Mouse (Mus musculus): ENCODE data around the gene Ankrd13b.
A peak's percentile ranks its signal among the peaks of the same experiment; 100 is the strongest.

Gene Ankrd13b

DNA sequence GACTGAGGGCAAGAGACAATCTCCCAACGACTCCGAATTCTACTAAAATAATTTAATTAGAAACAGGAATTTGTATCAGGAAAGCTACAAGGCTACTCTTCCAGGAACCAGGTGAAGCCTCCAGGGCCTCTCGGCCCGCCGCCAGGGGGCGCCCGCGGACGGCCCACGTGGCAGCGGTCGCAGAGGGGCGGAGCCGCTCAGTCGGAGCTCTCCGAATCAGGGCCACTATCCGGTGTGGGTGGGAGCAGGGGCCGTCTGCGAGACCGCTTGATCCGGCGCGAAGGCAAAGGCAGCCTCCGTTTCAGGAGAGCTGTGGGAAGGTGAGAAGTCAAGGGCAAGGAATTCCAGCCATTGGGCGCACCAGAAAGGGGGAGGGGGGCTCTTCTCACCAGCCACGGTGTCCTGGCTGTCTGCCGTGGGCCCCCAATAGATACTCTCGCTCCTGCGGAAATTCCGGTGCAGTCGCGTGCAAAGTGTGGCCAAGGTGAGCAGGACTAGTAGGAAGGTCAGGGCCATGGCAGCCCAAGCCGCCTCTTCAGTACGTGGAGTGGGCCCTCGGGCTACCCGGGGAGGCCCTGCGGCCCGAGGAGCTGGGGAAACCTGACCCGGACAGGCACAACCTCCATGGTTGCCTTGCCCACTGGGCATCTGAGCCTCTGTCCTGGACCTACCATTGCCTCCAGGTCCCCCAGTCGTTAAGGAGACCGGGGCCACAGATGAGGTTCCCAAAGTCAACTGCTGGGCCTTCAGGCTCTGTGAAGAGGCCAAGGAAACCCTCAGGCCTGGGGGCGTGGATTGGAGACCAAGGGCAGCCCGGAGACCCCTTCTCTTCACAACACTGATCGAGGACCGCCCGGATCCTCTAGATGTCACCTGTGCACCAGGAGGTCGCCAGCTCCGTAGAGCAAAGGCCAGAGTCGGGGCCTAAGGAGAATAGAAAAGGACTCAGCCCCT lies 18.9 kb upstream of the Ankrd13b start:
- DNase-seq = peak; percentile 92 to 93

- no peak for DNase-seq
Measured at GRCm38 (mm10) chr11:77507426-77507825, 17.9 kb upstream of the Ankrd13b start.

DNA sequence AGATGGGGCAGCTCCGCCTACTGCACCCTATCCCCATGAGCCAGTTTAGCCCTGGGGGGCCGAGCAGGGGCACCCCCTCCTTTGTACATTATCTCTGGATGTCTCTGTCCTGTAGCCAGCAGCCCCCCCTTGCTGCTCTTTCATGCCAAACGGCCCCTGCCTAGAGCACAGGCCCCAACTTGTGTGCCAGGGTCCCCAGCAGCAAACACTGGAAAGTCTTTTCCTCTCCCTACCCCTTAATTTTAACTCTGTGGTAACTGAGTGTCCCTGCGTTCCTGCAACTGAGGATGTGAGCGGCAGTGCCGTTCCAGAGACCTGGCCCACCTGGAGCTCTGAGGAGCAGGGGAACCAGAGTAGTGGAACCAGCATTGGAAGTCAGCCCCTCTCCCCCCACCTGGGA lies 17.5 kb upstream of the Ankrd13b start:
- no peak for DNase-seq

DNA sequence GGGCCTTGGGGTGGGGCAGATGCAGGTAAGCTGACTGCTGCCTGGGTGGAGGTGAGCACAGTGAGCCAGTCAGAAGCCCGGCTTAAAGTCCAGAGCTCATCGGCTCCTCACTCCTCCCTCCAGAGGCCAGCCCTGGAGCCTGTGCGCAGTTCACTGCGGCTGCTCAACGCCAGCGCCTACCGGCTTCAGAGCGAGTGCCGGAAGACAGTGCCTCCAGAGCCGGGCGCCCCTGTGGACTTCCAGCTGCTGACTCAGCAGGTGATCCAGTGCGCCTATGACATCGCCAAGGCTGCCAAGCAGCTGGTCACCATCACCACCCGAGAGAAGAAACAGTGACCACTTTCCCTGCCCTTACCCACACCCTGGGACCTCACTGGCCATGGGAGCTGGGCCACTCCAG lies 16.8 kb upstream of the Ankrd13b start:
- DNase-seq = no peak

DNA sequence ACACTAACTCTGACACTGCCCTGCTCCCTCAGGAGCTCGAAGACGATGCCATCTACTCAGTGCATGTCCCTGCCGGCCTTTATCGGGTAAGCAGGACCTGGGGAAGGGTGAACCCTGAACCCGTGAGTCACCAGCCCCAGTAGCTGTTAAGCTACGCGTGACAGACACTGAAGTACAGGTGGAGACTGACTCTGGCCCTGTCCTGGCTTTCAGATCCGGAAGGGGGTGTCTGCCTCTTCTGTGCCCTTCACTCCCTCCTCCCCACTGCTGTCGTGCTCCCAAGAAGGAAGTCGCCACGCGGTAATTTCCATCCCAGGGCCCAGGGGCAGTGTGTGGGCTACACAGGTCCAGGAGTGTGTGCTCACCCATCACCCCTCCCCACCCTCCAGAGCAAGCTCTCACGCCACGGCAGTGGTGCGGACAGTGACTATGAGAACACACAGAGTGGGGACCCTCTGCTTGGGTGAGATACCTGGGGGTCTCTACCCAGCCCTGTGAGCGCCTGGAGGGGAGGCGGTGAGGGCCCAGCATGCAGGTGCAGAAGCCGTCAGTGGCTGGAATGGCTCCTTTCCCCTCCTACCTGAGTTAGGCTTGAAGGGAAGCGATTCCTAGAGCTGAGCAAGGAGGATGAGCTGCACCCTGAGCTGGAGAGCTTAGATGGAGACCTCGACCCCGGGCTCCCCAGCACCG lies 16.0 kb upstream of the Ankrd13b start:
- no peak for DNase-seq

DNA sequence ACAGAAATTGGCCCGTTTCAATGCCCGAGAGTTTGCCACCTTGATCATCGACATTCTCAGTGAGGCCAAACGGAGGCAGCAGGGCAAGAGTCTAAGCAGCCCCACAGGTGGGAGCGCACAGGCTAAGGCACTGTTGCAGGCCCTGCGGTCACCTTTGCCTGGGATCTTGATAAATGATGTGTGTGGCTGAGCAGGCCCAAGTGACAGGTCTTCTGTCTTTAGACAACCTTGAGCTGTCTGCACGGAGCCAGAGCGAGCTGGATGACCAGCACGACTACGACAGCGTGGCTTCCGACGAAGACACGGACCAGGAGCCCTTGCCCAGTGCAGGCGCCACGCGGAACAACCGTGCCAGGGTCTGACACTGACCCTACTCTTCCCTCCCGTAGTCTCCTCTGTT lies 14.9 kb upstream of the Ankrd13b start:
- DNase-seq = no peak

GRCm38 (mm10) chr11:77503511-77503910 lies 14.0 kb upstream of the Ankrd13b start:
- DNase-seq = no peak

DNA sequence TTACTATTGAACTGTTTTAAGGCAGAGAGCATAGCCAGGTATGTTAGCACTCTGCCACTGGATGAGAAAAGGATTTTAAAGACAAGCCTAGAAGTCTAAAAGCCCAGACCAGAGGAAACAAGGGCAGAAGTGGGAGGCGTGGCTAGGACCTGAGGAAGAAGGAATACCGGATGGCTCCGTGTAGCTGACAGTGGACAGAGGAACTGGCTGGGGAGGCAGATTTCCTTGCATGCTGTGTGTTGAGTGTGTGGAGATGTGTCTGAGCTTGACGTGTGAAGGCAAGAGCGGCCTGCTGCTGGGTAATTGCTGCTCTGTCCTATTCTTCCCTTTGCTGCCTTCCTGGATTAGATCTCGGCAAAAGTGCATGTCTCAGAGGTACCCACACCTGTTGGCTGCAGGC lies 13.0 kb upstream of the Ankrd13b start:
- DNase-seq = no peak

- no peak for DNase-seq
Measured at GRCm38 (mm10) chr11:77501971-77502370, 12.5 kb upstream of the Ankrd13b start.

DNA sequence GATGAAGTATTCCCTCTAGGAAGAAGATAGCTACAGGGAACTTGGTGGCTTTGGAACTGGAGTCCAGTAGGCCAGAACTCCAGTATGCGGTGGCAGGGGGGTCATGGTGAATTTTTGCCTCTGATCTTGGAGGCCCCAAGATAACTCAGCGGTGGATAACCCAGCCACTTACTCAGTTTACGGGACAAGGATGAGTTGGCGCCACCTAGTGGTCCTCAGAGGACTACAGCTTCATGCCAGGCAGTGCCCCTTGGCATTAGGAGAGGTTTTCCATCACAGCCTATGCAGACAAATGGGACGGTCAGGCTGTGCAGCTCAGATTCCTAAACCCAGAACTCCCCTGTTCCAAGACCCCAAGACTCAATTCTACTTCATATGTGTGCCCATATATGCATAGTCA lies 11.9 kb upstream of the Ankrd13b start:
- peak; percentile 81 to 83 for DNase-seq

GRCm38 (mm10) chr11:77500361-77501325 lies 11.2 kb upstream of the Ankrd13b start:
- no peak for DNase-seq

DNA sequence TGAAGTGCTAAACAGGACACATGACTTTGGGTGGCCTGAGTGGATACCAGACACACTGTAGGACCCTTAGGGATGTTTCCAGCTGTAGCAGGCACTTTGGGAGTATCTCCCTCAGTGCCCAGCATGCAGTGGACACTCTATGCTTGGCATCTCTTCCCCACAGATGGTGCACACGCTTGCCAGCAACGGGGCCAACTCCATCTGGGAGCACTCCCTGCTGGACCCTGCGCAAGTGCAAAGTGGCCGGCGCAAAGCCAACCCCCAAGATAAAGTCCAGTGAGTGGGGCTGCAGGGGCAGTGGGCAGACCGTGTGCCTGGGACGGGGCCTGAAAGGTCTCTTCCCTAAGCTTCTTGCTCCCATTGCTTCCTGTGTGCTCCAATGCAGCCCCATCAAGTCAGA lies 9.9 kb upstream of the Ankrd13b start:
- DNase-seq = no peak

DNA sequence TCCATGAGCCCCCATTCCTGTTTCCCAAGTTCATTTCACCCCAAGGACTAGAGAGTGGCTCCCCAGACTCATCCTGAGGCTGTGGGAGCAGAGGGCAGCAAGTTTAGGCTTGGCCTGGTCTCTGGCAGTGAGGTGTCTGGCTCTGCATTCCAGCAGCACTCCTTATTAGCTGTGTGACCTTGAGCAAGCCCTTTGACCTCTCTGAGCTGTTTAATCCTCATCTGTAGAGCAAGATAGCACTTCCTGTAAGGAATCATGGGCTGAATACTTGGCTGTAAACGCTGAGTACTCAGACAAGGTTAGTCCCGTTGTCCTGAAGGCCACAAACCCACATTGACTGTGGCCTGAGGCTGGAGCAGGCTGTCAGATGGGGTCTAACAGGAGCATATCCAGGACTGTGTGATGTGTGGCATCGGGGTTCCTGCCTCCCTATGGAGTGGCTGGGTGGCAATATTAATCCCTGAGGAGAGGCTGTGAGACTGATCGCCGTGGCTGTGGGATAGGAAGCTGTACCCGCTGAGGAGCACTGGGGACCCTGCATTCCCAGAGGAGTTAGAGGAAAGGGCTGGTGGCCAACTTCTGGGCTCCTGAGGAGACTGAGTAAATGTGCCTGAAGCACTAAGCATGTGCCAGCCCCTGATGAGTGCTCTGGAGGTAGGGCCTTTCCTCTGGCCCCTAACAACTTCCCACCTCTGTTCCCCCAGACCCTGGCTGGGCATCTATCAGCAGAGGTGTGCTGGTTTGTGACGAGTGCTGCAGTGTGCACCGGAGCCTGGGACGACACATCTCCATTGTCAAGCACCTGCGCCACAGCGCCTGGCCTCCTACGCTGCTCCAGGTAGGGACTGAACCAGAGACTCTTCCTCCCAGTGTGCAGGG lies 9.0 kb upstream of the Ankrd13b start:
- no peak for DNase-seq

GRCm38 (mm10) chr11:77497851-77498250 lies 8.4 kb upstream of the Ankrd13b start:
- DNase-seq = no peak

DNA sequence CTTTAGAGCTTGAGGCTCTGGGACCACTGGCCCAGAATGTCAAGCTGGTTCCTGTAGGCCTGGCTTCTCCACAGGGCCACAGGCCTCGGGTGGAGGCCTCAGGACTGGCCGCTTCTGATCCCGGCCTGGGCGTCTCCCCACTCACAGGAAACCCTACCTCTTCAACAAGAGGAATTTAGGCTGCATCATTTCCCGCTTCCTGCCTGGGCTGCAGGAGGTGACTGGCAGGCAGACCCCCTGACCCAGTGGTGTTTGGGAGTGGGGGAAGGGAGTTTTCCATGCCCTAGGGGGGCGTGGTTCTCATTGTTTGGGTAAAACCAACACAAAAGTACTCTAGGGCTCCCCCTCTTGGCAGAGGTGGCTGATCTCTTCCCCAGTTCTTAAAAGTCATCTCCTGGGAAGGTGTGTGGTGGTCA lies 7.9 kb upstream of the Ankrd13b start:
- DNase-seq = peak; percentile 72 to 76

DNA sequence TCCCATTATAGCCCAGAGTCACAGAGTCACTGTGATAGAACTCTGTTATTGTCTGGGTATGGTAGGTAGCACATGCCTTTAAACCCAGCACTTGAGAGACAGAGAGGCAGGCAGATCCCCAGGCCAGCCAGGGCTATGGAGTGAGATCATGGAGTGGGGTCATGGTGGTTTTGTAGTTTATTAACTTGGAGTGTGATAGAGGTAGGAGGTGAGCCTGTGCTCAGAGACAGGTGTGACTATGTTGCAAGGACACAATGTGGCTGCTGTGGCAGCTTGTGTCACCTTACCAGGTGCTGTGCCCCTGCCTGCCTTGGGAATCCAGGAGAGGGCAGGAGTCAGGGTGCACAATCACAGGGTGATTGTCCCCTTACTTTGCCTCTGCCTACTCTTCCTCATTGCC lies 6.0 kb upstream of the Ankrd13b start:
- no peak for DNase-seq

GRCm38 (mm10) chr11:77494782-77495181 lies 5.3 kb upstream of the Ankrd13b start:
- DNase-seq = no peak

DNA sequence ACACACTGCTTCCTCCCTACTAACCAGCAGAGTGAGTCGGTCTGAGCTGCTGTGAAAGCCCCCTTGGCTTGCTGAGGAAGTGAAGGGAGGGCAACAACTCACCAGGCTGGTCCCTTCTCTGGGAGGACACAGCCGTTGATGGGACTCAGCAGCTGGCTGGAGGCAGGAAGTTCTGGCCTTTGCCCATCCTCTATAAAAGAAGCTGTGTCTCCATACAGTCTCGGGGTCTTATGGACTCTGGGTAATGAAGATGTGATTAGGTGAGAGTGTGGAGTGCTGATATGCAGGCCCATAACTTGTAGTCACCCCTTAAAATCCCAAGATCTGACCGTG lies 4.8 kb upstream of the Ankrd13b start:
- DNase-seq = no peak

GRCm38 (mm10) chr11:77493512-77494343 lies 4.2 kb upstream of the Ankrd13b start, which contains the start of gene Git1:
TSS of gene Git1 (plus strand) at chr11:77493562.
- peak; percentile 38 to 53 for DNase-seq

DNA sequence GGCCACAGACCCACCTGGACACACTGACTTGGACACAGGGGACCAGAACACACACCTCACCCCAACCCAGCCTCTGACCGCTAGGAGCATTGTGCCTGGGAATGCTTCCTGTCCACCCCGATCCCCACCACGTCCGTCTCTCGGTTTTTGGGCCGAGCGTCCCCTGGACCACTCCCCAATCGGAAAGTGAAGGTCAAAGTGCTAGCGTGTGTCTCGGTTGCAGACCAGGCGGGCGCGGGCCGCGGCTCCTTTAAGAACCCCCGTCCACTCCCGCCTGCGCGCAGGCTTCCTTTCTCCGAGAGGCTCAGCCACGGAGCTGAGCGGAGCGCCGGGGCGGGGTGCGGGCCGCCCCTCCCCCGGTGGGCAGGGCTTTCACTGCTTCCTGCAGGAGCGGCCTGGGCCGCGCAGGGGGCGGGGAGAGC lies 3.4 kb upstream of the Ankrd13b start:
- peak; percentile 88 to 89 for DNase-seq

- DNase-seq = peak; percentile 28 to 48
Measured at GRCm38 (mm10) chr11:77492311-77492871, 2.9 kb upstream of the Ankrd13b start.

Measured in B cell, adult 2 months (primary cell).